Mouse (Mus musculus) right cerebral cortex, postnatal 14 days (tissue): ENCODE measurements at regions not wholly inside any gene's neighbourhood (a gene's known extent, or its start where the extent isn't known, plus 50 kb on each side); places are given as distances from the start of the nearest gene placed in this dataset.

Experiments
- DNase-seq: peaks from one replicate; pipeline ENCODE4 v3.0.0; 2022

DNA sequence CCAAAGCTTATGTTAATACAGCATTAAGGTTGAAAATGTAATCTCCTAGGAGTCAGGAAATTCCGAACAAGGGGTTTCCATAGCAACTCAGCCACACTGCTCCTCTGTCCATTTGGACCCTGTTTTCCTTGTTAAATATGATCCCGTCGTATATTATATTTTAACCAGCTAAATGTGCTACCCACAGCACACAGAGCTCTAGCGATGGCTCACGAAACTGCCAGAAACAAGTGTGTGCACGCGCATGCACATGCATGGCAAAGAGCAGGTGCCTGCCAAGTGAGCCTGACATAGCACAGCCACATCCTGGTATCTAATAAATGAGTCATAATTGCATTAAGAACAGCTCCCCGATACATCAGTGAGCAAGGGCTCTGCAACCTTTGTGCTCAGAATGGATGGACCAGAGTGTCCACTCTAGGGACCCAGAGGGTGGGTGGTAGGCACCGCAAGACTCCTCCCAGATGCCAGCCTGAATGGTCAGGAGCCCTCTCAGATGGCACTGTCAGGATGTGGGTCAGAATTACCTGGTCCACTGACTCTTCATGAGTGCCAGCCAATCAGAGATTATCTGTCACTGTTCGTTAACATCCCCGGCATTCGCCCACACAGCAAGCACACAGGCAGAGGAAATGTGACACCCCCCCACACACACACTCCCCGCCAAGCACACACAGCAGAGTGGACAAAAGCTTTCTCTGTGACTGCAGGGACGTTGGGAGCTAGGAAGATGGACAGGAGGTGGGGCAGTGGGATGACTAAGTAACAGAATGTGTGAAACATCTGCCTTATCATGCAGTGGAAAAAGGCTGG, 272.8 kb upstream of the Zmiz1 start:
- peak; percentile 28 for DNase-seq

DNA sequence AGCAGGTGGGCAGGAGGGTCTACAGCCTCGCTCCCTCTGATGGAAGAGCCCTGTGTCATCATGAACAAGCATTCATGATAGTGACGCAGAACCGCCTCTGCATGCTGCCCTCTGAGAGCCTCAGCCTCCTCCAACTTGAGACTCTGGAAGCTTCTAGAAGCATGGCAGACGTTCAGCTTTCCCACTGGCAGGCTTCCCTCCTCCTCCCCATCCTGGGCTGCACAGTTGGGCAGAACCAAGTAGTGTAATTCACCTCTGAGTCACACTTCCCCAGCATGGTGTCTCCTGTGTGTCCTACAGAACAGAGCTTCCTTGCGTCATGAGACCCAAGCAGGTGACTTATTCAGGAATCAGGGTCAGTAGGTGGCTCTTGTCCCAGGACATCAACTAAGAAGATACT, 271.3 kb upstream of the Zmiz1 start:
- peak; percentile 63 for DNase-seq

DNA sequence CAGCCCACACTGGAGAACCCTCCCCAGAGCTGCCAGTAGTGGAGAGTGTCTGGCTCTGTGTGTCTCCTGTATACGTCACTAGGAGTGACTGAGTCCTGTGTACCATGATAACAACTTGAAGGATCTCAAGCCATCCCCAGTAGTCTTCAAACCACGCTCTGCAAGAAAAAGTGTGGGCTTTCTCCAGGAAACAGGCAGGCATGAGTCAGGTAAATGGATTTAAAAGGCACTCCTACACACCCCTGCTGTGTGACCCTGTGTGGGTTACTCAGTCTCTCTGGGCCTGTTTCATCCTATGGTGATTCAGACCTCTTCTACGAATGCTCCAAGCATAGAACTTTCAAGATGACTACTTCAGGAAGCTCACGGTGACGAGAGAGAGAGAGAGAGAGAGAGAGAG, 269.7 kb upstream of the Zmiz1 start:
- DNase-seq = no peak

DNA sequence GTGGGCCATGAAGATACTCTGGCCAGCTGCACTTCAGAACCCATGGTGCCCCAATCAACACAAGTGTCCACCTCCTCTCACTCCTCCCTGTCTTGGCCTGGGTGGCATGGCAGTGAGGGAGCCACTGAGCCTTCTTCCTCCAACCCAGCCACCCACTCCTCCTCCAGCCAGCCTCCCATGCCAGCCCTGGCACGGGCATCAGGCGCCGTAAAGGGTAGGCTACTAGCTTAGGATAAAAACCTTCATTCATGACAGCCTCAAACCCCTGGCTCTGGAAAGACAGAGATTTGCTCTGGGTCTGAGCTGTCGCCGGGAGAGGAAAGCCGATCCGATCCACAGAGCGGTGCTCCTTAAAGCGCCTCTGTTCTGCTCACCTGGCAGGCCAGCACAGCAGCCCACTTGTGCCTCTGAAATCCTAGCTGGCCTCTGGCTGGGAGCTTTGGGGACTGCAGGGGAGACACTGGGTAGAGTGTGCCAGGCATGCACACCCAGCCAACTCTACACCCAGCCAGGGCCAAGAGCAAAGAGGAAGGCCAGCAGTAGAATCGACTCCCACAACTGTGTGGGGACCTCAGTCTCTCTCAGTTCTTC, 268.2 kb upstream of the Zmiz1 start:
- no peak for DNase-seq

DNA sequence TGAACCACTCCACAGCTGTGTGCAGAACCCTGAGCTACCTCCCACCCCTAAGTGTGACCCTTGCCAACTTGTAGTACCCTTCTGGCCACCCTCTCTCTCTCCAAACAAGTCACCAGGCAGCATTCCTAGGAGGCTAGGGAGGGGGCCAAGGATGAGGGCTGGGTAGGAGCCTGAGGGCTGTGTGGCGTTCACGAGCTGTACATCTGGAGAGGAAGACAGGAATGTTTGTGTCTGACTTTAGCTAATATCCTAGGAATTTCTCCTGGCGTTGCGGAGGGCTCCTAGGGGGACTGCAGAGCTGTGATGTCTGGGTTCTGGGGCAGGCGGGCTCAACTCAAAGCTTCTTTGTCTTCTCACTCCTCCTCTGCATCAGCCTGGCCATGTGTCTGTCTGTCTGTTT, 262.2 kb upstream of the Zmiz1 start:
- no peak for DNase-seq

DNA sequence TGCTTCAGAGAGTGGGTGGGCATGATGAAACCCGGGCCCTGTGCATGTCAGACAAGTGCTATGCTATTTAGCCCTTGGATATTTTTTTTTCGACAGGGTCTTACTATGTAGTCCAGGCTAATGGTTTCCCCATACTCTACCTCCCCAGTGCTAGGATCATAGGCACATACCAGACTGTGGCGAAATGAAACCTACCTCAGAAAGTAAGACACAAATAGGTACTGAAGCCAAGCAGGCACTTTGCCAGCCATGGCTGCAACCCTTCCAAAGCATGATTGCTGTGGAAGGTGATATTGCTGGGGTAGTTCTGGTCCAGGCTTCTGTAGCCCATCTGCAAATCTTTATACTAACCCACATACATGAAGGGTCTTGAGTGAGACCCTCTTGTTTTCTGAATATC, 259.1 kb upstream of the Zmiz1 start:
- DNase-seq = no peak

DNA sequence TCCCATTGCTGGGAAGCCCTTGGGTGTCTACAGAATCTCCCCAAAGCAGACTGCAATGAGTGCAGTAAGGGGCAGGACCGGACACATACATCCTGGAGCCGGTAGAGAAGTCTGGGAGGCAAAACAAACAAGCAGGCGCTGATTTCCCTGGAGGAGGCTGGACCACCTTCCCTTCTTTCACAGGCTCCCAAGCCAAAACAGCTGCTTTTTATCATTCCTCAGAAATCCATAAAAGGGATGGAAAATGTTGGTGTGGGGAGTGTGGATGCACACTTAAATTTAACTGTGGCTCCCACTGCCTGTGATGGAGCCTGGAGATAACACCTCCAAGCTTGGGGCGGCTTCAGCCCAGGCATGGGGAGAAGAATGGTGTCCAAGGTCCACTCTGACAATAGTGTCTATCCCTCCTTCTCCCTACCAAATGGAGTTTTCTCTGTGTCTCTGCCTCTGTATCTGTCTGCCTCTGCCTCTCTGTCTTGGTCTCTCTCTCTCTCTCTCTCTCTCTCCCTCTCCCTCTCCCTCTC, 258.3 kb upstream of the Zmiz1 start:
- DNase-seq = no peak

DNA sequence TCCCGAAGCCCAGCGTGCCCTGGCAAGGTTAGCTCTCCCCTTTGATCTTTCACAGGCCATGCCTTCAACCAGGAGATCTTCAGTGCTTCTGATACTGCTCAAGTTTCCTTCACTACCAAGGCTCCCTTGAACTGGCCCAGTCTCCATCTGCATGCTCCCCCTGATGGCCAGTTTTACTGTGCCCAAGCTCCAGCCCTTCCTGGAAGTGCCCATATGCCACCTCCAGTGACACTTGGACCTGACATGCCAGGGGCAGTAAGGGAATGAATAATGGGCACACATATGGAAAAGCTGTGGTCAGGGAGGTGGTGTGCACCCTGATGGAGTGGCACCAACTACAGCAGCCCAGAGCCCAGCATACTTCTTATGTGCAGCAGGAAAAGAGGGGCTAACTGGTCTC, 256.7 kb upstream of the Zmiz1 start:
- no peak for DNase-seq

DNA sequence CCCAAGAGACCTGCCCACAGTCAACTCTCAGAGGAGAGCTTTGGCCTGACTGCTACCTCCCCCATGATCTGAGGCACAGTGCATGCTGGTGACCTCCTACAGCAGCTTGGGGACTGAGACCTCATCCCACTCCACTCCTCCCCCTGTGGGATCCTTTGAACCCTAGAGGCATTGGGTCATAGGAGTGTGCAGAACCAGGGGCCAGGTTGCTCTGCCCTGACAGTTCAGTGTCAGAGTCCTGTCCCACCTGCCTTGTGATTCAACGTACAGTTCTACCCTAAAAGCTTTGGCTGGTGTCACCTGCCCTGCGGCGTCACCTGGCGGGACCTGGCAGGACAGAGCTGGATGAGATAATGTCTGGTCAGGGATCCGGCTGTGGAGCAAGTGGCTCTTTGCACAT, 254.9 kb upstream of the Zmiz1 start:
- no peak for DNase-seq

DNA sequence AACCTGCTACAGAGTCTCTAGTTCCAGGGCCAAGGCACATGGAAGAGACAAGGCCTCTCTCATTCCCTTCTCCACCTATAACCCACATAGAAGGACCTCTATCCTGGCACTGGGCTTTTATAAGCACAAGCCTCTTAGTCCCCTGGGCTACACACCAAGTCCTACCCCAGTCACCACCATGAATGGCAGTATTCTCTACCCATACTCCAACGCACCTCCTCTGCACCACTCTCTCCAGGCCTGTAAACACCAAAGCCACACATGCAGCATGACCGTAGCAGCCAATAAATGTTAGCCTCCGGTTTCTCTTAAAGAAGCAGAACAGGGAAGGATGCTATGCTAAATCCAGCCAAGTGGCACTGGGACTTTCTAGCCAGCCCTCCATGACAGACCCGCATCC, 252.1 kb upstream of the Zmiz1 start:
- no peak for DNase-seq

DNA sequence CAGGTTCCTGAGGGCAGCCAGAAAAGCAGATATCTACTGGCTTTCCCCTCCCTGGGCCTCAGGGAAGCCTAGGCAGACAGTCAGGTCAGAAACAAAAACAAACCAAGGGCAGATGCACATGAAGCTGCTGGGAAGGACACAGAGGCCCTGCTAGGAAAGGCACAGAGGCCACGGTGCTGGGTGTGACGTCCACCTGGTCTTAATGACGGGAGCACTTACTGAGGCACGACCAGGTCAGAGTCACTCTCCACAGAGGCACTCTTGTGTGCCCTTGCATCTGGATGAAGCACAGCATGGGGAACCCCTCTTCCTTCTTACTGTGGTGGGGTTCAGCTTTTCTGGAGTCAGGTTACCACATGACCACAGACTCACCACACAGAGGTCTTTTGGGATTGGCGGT, 251.6 kb upstream of the Zmiz1 start:
- no peak for DNase-seq

DNA sequence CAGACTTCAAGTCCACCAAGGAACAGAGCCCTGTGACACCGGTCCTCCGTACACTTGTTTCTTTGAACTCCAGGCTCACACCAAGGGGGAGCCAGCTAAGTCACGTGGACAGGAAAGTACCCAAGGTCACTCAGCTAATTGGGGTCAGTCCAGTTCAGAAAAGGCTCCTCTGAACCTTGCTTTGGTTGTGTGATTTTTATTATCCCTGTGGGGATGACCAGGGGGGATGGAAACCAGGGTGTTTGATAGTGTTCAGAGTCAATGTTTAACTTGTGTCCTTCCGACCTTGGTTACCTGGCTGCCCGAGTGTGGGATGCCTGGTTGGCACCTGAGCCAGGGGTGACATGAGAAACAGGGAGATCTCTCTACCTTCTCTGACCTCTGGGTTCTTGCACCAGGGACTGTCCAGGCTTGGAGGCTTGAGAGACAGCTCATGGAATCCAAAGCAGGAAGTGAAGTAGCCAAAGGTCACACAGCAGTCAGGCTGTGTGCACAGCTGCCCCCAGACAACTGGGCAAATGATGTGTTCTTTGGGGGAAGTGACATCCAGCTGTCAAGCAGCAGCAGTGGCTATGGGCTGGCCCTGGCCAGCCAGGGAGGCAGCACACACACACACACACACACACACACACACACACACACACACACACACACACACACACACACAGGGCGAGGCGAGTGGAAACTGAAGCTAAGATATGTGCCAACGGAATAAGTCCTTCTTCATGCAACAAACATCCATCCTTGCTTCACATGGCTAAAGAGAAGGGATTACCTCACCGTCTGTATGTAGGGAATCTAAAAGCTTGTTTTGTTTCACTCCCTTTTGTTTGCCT, 250.5 kb upstream of the Zmiz1 start:
- DNase-seq = no peak

DNA sequence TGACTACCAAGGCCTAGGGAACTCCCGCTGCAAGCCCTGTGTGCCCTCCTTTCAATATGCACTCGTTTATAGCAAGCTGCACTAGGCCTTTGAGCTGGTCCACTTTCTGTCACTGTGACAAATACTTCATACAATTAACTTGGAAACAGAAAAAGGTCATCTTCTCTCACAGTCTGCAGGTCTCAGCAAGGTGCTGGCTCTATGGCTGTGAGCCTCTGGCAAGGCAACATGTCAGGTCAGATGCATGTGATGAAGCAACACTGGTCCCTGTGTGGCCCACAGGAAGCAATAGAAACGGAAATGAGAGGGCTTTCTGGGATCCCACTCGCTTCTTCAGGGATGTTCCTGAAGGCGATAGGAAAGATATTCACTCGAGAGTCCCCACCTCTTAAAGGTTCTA, 245.9 kb upstream of the Zmiz1 start:
- DNase-seq = no peak

DNA sequence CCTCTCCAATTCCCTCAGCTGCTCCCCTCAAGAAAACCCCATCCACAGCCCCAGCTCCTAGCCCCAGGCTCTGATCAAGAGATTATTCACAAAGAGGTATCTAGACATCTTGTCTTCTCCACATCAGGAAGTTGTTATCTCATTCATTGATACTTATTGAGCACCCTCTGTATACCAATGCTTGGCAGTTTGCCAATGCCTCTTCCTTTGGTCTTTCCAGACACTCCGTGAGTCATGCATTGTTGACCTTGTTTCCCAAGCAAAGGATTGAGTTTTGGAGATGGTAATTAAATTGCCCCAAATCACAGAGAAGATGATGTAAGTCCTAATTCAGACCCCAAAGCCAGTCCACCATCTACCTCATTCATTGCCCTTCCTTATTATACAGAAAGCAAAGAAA, 235.9 kb upstream of the Zmiz1 start:
- DNase-seq = no peak

DNA sequence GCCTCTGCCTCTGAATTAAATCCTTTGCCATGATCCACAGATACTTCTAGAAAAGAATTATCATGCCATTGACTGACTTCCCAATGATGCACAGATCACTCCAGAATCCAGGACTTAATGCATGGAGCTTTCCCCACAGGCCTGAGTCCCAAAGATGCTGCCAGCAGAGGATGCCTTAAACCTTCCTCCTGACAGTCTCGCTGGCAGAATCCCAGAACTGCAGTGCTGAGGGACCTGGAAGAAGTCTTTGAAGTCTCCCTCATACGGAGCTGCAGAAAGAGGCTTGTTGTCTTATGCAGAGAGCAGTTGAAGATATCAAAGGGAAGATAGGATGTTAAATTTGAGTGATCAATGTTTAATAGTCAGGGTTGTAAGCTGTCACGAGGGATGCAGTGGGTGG, 233.8 kb upstream of the Zmiz1 start:
- DNase-seq = peak; percentile 44

DNA sequence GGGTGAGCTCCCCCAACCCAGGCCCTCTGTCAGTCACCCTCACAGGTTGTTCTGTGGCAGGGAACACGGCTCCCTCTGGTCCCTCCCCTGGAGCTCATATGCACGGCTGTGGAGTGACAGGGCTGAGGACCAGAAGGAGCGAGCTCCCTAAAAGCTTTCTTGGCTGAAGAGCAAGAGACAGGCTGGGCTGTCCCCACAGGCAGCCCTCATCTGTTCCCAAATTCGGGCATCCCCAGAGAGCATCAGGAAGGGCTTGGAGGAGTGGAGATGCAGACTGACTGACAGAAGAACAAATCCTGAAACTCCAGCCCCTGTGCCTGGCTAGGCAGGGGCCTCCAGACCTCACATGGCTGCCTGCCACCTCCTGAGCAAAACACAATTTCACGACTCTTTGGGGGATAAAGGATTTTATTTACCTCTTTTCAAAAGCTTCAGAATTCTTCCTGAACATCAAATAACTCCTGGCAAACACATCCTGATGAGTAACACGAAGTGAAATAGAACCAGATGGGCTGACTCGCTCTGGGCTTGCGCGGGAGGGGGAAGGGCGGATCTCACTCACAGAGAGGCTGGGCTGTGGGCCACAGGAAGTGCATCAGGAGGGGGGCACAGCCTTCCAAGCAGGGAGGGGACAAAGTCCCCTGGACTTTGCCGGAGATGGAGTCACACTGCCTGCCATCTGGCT, 232.7 kb upstream of the Zmiz1 start:
- peak; percentile 85 for DNase-seq

DNA sequence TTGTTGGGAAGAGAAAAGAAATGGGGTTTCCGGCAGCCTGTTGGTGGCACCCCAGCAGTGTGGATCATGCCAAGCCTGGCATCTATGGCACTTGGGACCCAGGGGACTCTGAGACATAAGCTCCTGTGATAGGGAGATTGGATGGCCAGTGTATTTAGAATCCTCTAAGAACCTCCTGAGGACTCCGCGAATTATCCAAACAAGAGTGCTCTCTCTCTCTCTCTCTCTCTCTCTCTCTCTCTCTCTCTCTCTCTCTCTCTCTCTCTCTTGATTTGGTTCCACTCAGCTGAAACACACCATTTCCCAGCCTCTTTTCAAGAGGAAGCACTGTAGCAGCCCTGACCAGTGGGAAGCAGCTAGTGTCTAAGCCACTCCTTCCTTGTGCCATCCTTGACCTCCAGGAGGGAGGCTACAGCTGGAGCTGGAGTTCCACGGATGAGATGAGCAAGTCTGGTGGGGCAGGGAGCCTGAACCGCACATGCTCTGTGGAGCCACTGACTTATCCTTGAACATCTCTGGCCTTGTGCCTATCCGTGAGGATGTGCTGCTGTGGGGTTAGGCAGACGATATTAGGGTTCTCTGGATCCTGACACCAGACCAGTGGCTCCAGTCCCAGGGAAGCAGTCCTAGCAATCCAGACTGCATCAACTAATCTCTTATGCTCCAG, 232.0 kb upstream of the Zmiz1 start:
- no peak for DNase-seq

DNA sequence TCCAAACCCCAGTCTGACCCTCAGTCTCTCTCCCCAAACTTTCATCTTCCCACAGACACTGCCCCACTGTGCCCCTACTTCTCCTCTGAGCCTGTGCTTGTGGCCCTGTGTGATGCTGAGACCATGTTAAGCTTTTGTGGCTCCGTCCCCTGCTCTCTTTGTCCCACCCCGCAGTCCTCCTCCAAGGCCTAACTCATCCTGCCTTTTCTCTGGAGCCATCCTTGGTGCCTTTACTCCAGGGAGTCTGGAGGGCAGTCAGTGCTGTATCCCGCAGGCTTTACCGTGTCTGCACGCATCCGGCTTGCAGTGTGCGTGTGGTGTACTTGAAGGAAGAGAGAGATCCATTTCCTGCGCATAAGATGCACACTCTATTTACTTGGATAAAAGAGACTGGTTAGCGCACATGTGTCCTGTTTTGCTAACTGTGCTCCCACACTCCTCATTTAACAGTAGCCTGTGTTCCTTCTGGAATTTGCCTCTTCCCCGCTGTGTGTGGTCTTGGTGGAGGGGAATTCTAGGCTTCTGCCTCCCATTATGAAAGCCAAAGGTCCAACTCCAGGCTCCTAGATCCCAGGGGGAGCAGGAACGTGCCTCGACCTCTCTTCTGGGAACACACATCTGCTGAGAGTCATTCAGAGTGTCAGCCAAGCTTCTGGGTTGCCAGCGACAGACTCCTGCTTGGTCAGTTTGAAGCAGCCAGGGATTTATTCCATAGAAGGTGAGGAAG, 230.5 kb upstream of the Zmiz1 start:
- no peak for DNase-seq

DNA sequence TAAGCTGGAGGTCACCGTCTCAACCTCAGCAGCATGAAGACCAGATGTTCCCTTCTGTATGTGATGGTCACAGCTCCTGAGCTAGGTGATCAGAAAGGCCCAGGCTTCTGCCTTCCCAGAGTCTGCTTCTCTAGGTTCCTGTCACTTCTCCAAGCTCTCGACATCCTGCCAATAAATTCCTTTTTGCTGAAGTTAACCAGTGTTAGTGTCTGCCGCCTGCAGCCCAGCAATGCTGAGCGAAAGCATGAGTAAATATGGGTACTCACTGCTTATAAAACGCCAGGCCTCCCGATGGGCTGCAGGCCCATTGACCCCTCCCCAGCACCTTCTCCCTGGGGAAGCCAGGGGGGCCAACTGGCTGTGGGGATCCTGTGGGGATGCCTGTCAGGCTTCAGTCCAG, 229.4 kb upstream of the Zmiz1 start:
- no peak for DNase-seq

DNA sequence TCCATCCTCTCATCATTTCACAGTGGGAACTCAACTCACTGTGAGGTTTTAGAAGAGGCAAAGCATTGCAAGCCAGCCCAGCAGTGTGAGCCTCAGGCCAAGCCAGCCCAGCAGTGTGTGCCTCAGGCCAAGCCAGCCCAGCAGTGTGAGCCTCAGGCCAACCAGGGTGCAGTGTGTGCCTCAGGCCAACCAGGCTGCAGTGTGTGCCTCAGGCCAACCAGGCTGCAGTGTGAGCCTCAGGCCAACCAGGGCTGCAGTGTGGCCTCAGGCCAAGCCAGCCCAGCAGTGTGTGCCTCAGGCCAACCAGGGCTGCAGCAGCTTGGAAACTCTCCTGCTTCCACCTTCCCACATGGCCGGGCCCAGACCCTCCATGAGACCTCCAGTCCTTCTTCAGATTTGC, 227.1 kb upstream of the Zmiz1 start:
- DNase-seq = no peak

DNA sequence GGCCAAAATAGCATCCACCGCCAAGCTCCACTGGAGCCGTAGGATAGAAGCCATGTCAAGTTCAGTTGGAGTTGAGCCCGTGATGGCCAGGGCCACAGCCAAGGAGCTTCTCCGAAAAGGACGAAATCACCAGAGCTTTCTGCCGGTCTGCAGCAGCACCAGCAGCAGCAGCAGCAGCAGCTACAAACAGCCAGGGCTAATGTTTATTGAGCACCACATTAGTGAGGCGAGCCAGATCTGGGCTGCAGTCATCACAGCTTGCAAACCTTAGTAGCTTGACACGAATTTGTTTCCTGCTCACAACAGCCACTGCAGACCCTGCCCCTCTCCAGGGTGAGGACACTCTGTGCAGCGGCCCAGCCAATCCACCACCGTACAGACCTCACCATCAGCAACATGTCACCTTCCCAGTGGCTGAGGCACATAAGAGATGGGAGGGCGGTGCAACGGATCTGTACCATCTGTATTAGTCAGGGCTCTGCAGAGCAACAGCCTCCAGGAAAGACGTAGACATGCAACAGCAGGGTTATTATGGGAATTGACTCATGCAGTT, 222.5 kb upstream of the Zmiz1 start:
- peak; percentile 31 for DNase-seq
